Mouse (Mus musculus): ENCODE data around the gene Scgb1b12. TPM values are rescaled to one million over a fixed set of nuclear protein-coding genes. Genes with fewer than 3 reads are reported as not detected.
"Not testable (repeated sequence)": the region's sequence is repeated elsewhere in the genome, so short reads cannot be mapped to it uniquely, and the experiment has no call there.

Scgb1b12 gene
- not detected for total RNA-seq (2021)
- long read RNA-seq, experiment 1, result 0 reads
- long read RNA-seq, experiment 2, result 0 reads

DNA sequence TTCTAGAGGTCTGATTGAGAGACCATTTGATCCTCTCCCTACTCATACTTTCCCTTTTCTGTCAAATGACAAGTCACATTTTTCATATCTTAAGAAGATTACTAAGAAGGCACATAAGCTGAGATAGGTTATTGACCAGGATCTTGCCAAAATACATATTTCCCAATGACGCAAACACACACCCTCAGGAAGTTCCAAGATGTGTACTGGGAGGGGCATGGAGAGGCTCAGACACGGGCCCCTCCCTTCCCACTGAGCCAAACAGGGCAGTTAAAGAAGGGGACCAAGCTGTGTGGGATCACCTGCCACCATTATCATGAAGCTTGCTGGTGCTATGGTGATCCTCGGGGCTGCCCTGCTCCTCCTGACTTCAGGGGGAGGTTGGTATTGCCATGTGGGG, at the start of gene Scgb1b12:
Gene Scgb1b12, plus strand, starts transcription at position 301 of the 400 bp plus-strand sequence.
- intact Hi-C loops (cut with DNase I); H3K27ac ChIP-seq: not testable (repeated sequence)

DNA sequence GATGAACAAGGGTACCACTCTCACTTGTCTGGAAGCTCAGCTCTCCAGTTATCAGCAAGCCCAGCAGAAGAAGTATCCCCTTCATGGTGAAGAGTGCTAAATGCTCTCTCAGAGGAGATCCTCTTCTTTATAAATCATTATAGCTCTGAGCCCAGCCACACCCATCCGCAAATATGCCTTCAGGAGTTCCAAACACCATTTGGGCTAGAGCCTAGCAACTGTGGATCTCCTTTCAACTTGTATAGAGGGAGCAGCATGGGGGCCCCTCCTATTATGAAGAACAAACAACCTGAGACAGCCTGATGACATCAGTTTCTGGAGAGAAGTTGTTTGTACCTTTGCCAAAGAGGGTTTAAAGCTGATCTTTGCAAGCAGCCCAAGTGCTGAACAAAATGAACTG, 6.8 kb upstream of the Scgb1b12 start, which contains the start of gene Scgb2b12:
Gene Scgb2b12, minus strand, starts transcription at position 101 of the 400 bp plus-strand sequence.
- H3K27ac ChIP-seq; intact Hi-C loops (cut with DNase I); H3K4me3 ChIP-seq; DNase-seq (ENCODE audit: extremely low spot score in 1 of 2, low spot score in 2 of 2): not testable (repeated sequence)

More for the DNA sequence above, at the start of gene Scgb1b12:
- not testable (repeated sequence) for H3K4me3 ChIP-seq; DNase-seq (ENCODE audit: extremely low spot score in 1 of 2, low spot score in 2 of 2)

Other genes starting within 250 kb of the Scgb1b12 start
- not detected for gene Scgb1b10, start 233.3 kb upstream of the Scgb1b12 start, total RNA-seq (2021)
- not detected for gene Scgb2b11, start 123.0 kb upstream of the Scgb1b12 start, total RNA-seq (2021)
- gene Scgb1b11, start 111.3 kb upstream of the Scgb1b12 start, total RNA-seq (2021), result not detected
- not detected for gene Scgb2b12, start 6.9 kb upstream of the Scgb1b12 start, total RNA-seq (2021)
- gene Scgb1b29, start 107.4 kb downstream of the Scgb1b12 start, total RNA-seq (2021), result not detected